Mouse (Mus musculus) E14TG2a.4 (cell line): ENCODE results near the gene Arsg.

ENCODE experiments used
- CTCF ChIP-seq: conservative IDR thresholded peaks from 2 replicates; pipeline ENCODE4 v1.5.1; 2014; ENCODE audit warnings: low read length
- NANOG ChIP-seq: IDR thresholded peaks from 2 replicates; pipeline ENCODE4 v1.6.1; 2014; ENCODE audit warnings: borderline replicate concordance, low read length, mixed read lengths

DNA sequence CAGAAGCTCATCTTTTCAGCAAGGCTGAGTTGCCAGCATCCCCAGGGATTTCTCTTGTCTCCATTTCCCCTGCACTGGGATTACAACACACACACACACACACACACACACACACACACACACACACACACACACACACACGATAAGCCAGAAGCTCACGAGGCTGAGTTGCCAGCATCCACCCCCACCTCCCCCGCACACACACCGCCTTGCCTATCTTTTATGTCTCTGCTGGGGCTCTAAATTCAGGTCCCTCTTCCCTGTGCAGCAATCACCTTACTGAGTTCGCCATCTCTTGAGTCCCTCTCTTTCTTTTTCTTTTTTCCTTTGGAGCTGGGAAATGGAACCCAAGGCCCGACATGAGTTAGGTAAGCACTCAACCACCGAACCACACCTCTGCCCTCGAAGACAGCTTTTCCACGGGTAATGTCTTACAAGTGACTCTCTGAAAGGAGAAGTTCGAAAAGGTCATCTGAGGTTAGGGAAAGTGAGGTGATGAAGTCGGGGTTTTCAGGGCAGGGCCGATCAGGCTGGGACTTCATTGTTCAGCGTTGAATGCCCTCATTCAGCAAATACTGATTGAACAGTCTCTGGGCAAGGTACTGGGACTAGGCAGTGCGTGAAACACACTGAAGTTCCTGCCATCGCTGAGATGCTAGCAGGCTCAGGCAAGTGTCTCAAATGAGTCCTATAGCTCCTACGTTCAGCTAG lies 6.6 kb downstream of the Arsg start:
- TF ChIP-seq CTCF: no peak
- no peak for TF ChIP-seq NANOG
